Mouse (Mus musculus): ENCODE results near the gene Gm128. TPM values are rescaled to one million over a fixed set of nuclear protein-coding genes. Genes with fewer than 3 reads are reported as not detected.

The Gm128 gene
- total and polyA plus RNA-seq, 3 experiments, result 0.16 TPM; not detected in 2

- Histone ChIP-seq H3K4me1 (ENCODE audit: control insufficient read depth, insufficient read depth, low read length) (no peaks in the 10 kb centered on the region; the same call in 1 of the 2 replicates), H3K4me3 (no peak overlapping the region), H3K36me3 (ENCODE audit: control insufficient read depth, insufficient read depth, low read length) (no peaks in the 10 kb centered on the region), H3K27me3 (ENCODE audit: control insufficient read depth, insufficient read depth, low read length) (no peaks in the 10 kb centered on the region), H3K27ac (peak overlapping the region; percentile 67), H3K9ac (ENCODE audit: low read depth, low read length) (no peak overlapping the region), H3K79me2 (replicated peaks; ENCODE audit: control insufficient read depth, insufficient read depth, low read length) (no peaks in the 10 kb centered on the region)
- WGBS, result 68% methylated on average over 5 of the region's 5 CpGs
- TF ChIP-seq EP300 (IDR thresholded peaks at IDR 0.05; ENCODE audit: insufficient read depth, low read depth, low read length) (no peak), POLR2A (IDR thresholded peaks at IDR 0.05; ENCODE audit: insufficient read depth, low read depth, low read length) (no peak), CTCF (IDR thresholded peaks at IDR 0.05) (no peak)
- DNase-seq, result no peak
- intact Hi-C loops (cut with DNase I), result no loop called here
Observed at GRCm38 (mm10) chr3:95276428-95276934, 35.1 kb upstream of the Gm128 start.

- WGBS, result 59% methylated on average over 6 of the region's 6 CpGs
- H3K4me3 ChIP-seq, result no peak overlapping the region
- H3K79me2 ChIP-seq (replicated peaks; ENCODE audit: control insufficient read depth, insufficient read depth, low read length), result no peaks in the 10 kb centered on the region
- no peaks in the 10 kb centered on the region for H3K36me3 ChIP-seq (ENCODE audit: control insufficient read depth, insufficient read depth, low read length)
- H3K9ac ChIP-seq (ENCODE audit: low read depth, low read length), result no peak overlapping the region
- no peaks in the 10 kb centered on the region for H3K27me3 ChIP-seq (ENCODE audit: control insufficient read depth, insufficient read depth, low read length)
- TF ChIP-seq EP300 (IDR thresholded peaks at IDR 0.05; ENCODE audit: insufficient read depth, low read depth, low read length) (no peak), POLR2A (IDR thresholded peaks at IDR 0.05; ENCODE audit: insufficient read depth, low read depth, low read length) (no peak), CTCF (IDR thresholded peaks at IDR 0.05) (no peak)
- H3K27ac ChIP-seq, result peak overlapping the region; percentile 3
- no peak for DNase-seq
- intact Hi-C loops (cut with DNase I), result no loop called here
- peaks cover 3% of the 10 kb centered on the region; the same call in 1 of the 2 replicates for H3K4me1 ChIP-seq (ENCODE audit: control insufficient read depth, insufficient read depth, low read length)
Observed at GRCm38 (mm10) chr3:95275161-95275560, 33.8 kb upstream of the Gm128 start.

DNA sequence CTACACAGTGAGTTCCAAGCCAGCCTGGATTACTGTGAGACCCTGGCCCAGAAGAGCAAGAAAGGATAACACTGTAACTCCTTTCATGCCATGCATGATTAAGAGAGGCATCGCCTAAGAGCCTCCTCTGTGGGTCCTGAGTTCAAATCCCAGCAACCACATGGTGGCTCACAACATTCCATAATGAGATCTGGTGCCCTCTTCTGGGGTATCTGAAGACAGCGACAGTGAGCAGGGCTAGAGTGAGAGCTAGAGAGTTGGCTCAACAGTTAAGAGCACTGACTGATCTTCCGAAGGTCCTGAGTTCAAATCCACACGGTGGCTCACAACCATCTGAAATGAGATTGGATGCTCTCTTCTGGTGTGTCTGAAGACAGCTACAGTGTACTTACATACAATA, 33.1 kb upstream of the Gm128 start:
- intact Hi-C loops (cut with DNase I), result no loop called here
- Histone ChIP-seq H3K9ac (ENCODE audit: low read depth, low read length) (no peak overlapping the region), H3K4me1 (ENCODE audit: control insufficient read depth, insufficient read depth, low read length) (peaks cover 3% of the 10 kb centered on the region; the same call in 1 of the 2 replicates), H3K27ac (no peak overlapping the region), H3K79me2 (replicated peaks; ENCODE audit: control insufficient read depth, insufficient read depth, low read length) (no peaks in the 10 kb centered on the region), H3K27me3 (ENCODE audit: control insufficient read depth, insufficient read depth, low read length) (no peaks in the 10 kb centered on the region), H3K4me3 (no peak overlapping the region), H3K36me3 (ENCODE audit: control insufficient read depth, insufficient read depth, low read length) (no peaks in the 10 kb centered on the region)
- TF ChIP-seq EP300 (IDR thresholded peaks at IDR 0.05; ENCODE audit: insufficient read depth, low read depth, low read length), result no peak
- TF ChIP-seq CTCF (IDR thresholded peaks at IDR 0.05), result no peak
- no peak for TF ChIP-seq POLR2A (IDR thresholded peaks at IDR 0.05; ENCODE audit: insufficient read depth, low read depth, low read length)
- no peak for DNase-seq
- WGBS, result 89% methylated on average over 4 of the region's 4 CpGs

GRCm38 (mm10) chr3:95273471-95273870, 32.1 kb upstream of the Gm128 start:
- no peak for DNase-seq
- Histone ChIP-seq H3K27me3 (ENCODE audit: control insufficient read depth, insufficient read depth, low read length) (no peaks in the 10 kb centered on the region), H3K9ac (ENCODE audit: low read depth, low read length) (no peak overlapping the region), H3K4me3 (no peak overlapping the region), H3K36me3 (ENCODE audit: control insufficient read depth, insufficient read depth, low read length) (no peaks in the 10 kb centered on the region), H3K4me1 (ENCODE audit: control insufficient read depth, insufficient read depth, low read length) (peaks cover 3% of the 10 kb centered on the region; the same call in 1 of the 2 replicates), H3K27ac (no peak overlapping the region), H3K79me2 (replicated peaks; ENCODE audit: control insufficient read depth, insufficient read depth, low read length) (no peaks in the 10 kb centered on the region)
- TF ChIP-seq POLR2A (IDR thresholded peaks at IDR 0.05; ENCODE audit: insufficient read depth, low read depth, low read length) (no peak), EP300 (IDR thresholded peaks at IDR 0.05; ENCODE audit: insufficient read depth, low read depth, low read length) (no peak), CTCF (IDR thresholded peaks at IDR 0.05) (no peak)
- 80% methylated on average over 5 of the region's 5 CpGs for WGBS
- intact Hi-C loops (cut with DNase I), result no loop called here

- 76% methylated on average over 12 of the region's 12 CpGs for WGBS
- Histone ChIP-seq H3K4me3 (no peak overlapping the region), H3K79me2 (replicated peaks; ENCODE audit: control insufficient read depth, insufficient read depth, low read length) (no peaks in the 10 kb centered on the region), H3K4me1 (ENCODE audit: control insufficient read depth, insufficient read depth, low read length) (0 out of 2 replicates have a peak, but pooled peaks cover 3% of the 10 kb centered on the region), H3K27ac (no peak overlapping the region), H3K9ac (ENCODE audit: low read depth, low read length) (no peak overlapping the region), H3K27me3 (ENCODE audit: control insufficient read depth, insufficient read depth, low read length) (no peaks in the 10 kb centered on the region), H3K36me3 (ENCODE audit: control insufficient read depth, insufficient read depth, low read length) (no peaks in the 10 kb centered on the region)
- intact Hi-C loops (cut with DNase I), result no loop called here
- TF ChIP-seq POLR2A (IDR thresholded peaks at IDR 0.05; ENCODE audit: insufficient read depth, low read depth, low read length) (no peak), CTCF (IDR thresholded peaks at IDR 0.05) (no peak), EP300 (IDR thresholded peaks at IDR 0.05; ENCODE audit: insufficient read depth, low read depth, low read length) (no peak)
- DNase-seq, result no peak
Observed at GRCm38 (mm10) chr3:95270766-95271364, 29.5 kb upstream of the Gm128 start.

DNA sequence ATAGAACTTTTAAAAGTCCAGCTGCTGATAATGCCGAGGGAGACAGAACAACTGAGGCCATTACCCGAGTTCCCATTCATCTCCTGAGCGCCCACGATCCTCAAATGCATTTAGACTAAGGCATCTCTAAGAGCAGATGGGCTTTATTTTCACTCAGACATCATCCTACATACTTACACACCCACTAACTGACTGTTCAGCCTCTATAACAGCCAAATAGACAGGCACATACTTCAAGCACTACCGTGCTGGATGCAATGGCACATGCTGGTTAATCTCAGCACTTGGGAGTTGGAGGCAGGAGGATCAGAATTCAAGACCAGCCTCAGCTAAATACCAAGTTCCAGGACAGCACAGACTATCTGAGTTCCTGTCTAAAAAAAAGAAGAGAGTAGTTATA, 28.4 kb upstream of the Gm128 start:
- Histone ChIP-seq H3K36me3 (ENCODE audit: control insufficient read depth, insufficient read depth, low read length) (no peaks in the 10 kb centered on the region), H3K9ac (ENCODE audit: low read depth, low read length) (no peak overlapping the region), H3K27ac (no peak overlapping the region), H3K4me3 (no peak overlapping the region), H3K79me2 (replicated peaks; ENCODE audit: control insufficient read depth, insufficient read depth, low read length) (no peaks in the 10 kb centered on the region), H3K27me3 (ENCODE audit: control insufficient read depth, insufficient read depth, low read length) (no peaks in the 10 kb centered on the region), H3K4me1 (ENCODE audit: control insufficient read depth, insufficient read depth, low read length) (0 out of 2 replicates have a peak, but pooled peaks cover 3% of the 10 kb centered on the region)
- no peak for TF ChIP-seq POLR2A (IDR thresholded peaks at IDR 0.05; ENCODE audit: insufficient read depth, low read depth, low read length)
- no peak for TF ChIP-seq CTCF (IDR thresholded peaks at IDR 0.05)
- no peak for TF ChIP-seq EP300 (IDR thresholded peaks at IDR 0.05; ENCODE audit: insufficient read depth, low read depth, low read length)
- WGBS, result 71% methylated on average over 5 of the region's 5 CpGs
- DNase-seq, result no peak
- intact Hi-C loops (cut with DNase I), result no loop called here

Data from heart, adult 2 months (tissue).